Mouse (Mus musculus) kidney, postnatal 25 days (tissue): ENCODE measurements at regions not wholly inside any gene's neighbourhood (a gene's known extent, or its start where the extent isn't known, plus 50 kb on each side); places are given as distances from the start of the nearest gene placed in this dataset.
"Not testable (repeated sequence)": the region's sequence is repeated elsewhere in the genome, so short reads cannot be mapped to it uniquely, and the experiment has no call there.

Experiments
- DNase-seq, 2 experiments: peaks; one replicate each; pipeline ENCODE4 v3.0.0; 2021; ENCODE audit warnings: mixed read lengths in 2 of 2

GRCm38 (mm10) chr13:97484808-97485545, 244.1 kb downstream of the Enc1 start:
- peak in 1 of 2 experiments; percentile 37 for DNase-seq

GRCm38 (mm10) chr13:97483681-97484080, 242.8 kb downstream of the Enc1 start:
- DNase-seq = no peak

- no peak for DNase-seq
Measured at GRCm38 (mm10) chr13:97482439-97482946, 241.6 kb downstream of the Enc1 start.

GRCm38 (mm10) chr13:97481259-97481658, 240.4 kb downstream of the Enc1 start:
- no peak for DNase-seq

- no peak for DNase-seq
Measured at GRCm38 (mm10) chr13:97479066-97479586, 238.2 kb downstream of the Enc1 start.

- peak in 1 of 2 experiments; percentile 9 for DNase-seq
Measured at GRCm38 (mm10) chr13:97473971-97474365, 233.1 kb downstream of the Enc1 start.

GRCm38 (mm10) chr13:97473256-97473970, 232.5 kb downstream of the Enc1 start:
- no peak for DNase-seq

- peak; percentile 4 to 41 for DNase-seq
Measured at GRCm38 (mm10) chr13:97469999-97470398, 229.1 kb downstream of the Enc1 start.

GRCm38 (mm10) chr13:97468874-97469593, 228.1 kb downstream of the Enc1 start:
- no peak for DNase-seq

- not testable (repeated sequence) for DNase-seq
Measured at GRCm38 (mm10) chr13:97466585-97466984, 225.7 kb downstream of the Enc1 start.

- no peak for DNase-seq
Measured at GRCm38 (mm10) chr13:97463798-97464197, 222.9 kb downstream of the Enc1 start.

GRCm38 (mm10) chr13:97462884-97463235, 222.0 kb downstream of the Enc1 start:
- no peak for DNase-seq

- no peak for DNase-seq
Measured at GRCm38 (mm10) chr13:97462110-97462883, 221.4 kb downstream of the Enc1 start.

GRCm38 (mm10) chr13:97461207-97461606, 220.3 kb downstream of the Enc1 start:
- DNase-seq = no peak

GRCm38 (mm10) chr13:97459106-97459505, 218.2 kb downstream of the Enc1 start:
- DNase-seq = no peak

- DNase-seq = no peak
Measured at GRCm38 (mm10) chr13:97455961-97456360, 215.1 kb downstream of the Enc1 start.

- DNase-seq = no peak
Measured at GRCm38 (mm10) chr13:97454715-97455114, 213.8 kb downstream of the Enc1 start.

- DNase-seq = no peak
Measured at GRCm38 (mm10) chr13:97453469-97453868, 212.6 kb downstream of the Enc1 start.

GRCm38 (mm10) chr13:97453090-97453430, 212.2 kb downstream of the Enc1 start:
- DNase-seq = no peak

GRCm38 (mm10) chr13:97452386-97453089, 211.6 kb downstream of the Enc1 start:
- DNase-seq = no peak

- DNase-seq = no peak
Measured at GRCm38 (mm10) chr13:97451276-97451675, 210.4 kb downstream of the Enc1 start.

- no peak for DNase-seq
Measured at GRCm38 (mm10) chr13:97448123-97448522, 207.2 kb downstream of the Enc1 start.
